20 mouse cellular contexts compared by ENCODE assay signal in the genomic region with DNA sequence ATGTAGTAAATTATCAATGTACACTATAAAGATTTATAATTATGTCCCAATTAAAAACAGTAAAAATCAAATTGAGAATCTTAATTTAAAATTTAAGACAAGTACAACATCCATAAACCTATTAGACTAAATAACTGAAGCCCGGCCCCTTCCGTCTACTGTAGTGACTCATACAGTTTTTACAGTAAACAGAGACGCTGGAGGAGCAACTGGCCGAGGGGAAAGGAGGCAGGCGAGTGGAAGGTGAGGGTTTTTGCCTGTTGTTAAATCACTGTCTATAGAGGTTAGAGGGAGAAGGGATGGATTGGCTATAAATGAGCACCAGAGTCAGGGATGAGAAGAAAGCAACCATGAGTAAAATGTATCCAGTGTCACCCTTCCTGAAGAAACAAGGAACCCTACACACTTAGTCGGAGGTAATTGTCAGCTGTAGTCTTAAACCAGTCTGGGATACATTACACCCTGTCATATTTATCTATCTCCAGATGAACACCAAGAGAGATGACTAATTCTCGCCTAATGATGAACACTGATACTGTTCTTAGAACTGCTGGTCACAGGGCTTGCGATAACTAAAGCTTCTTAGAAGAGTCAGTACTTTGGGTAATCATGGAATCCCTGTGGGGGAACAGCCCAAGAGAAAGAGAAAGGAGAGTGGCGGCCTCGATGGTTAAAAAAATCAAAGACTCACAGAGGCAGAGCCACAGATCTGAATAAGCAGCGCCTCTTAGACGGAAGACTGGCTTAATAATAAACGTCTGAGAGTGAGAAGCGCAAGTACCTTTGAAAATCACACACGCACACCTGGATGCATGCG.
DNase-seq lines count a peak whose midpoint lies in the region; ATAC-seq and TF ChIP-seq lines count a peak whose summit lies in the region.
"Had no signal": no experiment of that assay in that cellular context is flagged by ENCODE, and none has a peak within 500 bp of the region (broad histone marks: within the 10 kb centered on the region; RNA-seq: fewer than 3 reads in every experiment).

No protein-coding gene starts in this region.

- peaks cover 10% of the 10 kb centered on the region for H3K4me1 ChIP-seq in heart, embryonic 12.5 days (replicated peaks)
- H3K4me1 ChIP-seq in midbrain, embryonic 13.5 days (replicated peaks), result peaks cover 14% of the 10 kb centered on the region
- no peaks in the 10 kb centered on the region for H3K4me1 ChIP-seq in midbrain, postnatal 0 days (ENCODE audit: insufficient read depth, low read length)
- H3K4me1 ChIP-seq: embryonic facial prominence, embryonic 15.5 days; forebrain, embryonic 13.5 days had no signal

- H3K9ac ChIP-seq in heart, embryonic 12.5 days, result no peak overlapping the region
- no peak overlapping the region for H3K9ac ChIP-seq in midbrain, embryonic 13.5 days (replicated peaks)
- H3K9ac ChIP-seq in midbrain, postnatal 0 days (replicated peaks; ENCODE audit: low read length, poor library complexity, severe bottlenecking), result no peak overlapping the region
- H3K9ac ChIP-seq: embryonic facial prominence, embryonic 15.5 days; forebrain, embryonic 13.5 days; liver, embryonic 13.5 days had no signal

- H3K4me2 ChIP-seq in heart, embryonic 12.5 days, result 0 out of 2 replicates have a peak overlapping the region, but pooled peaks have one; percentile 7
- no peak overlapping the region for H3K4me2 ChIP-seq in midbrain, embryonic 13.5 days (replicated peaks)
- H3K4me2 ChIP-seq in midbrain, postnatal 0 days (ENCODE audit: low read depth, low read length, poor library complexity, severe bottlenecking), result no peak overlapping the region
- H3K4me2 ChIP-seq: embryonic facial prominence, embryonic 15.5 days; forebrain, embryonic 13.5 days; liver, embryonic 13.5 days had no signal

- WGBS in heart, embryonic 12.5 days, result 65% methylated on average over 16 of the region's 16 CpGs
- WGBS in midbrain, embryonic 13.5 days, result 66% methylated on average over 16 of the region's 16 CpGs
- WGBS in midbrain, postnatal 0 days, result 55% methylated on average over 16 of the region's 16 CpGs

- no peaks in the 10 kb centered on the region for H3K27me3 ChIP-seq in heart, embryonic 12.5 days (replicated peaks)
- no peaks in the 10 kb centered on the region for H3K27me3 ChIP-seq in midbrain, embryonic 13.5 days
- H3K27me3 ChIP-seq in midbrain, postnatal 0 days (ENCODE audit: insufficient read depth, low read length), result no peaks in the 10 kb centered on the region
- H3K27me3 ChIP-seq: embryonic facial prominence, embryonic 15.5 days; forebrain, embryonic 13.5 days; liver, embryonic 13.5 days had no signal

- peaks cover 15% of the 10 kb centered on the region for H3K36me3 ChIP-seq in heart, embryonic 12.5 days
- no peaks in the 10 kb centered on the region for H3K36me3 ChIP-seq in midbrain, embryonic 13.5 days
- H3K36me3 ChIP-seq in midbrain, postnatal 0 days (ENCODE audit: insufficient read depth, low read length), result no peaks in the 10 kb centered on the region

- no peak for ATAC-seq in heart, embryonic 12.5 days (ENCODE audit: insufficient number of reproducible peaks, low FRiP score)
- ATAC-seq in midbrain, embryonic 13.5 days, result peak; percentile 39; the same call in 1 of the 2 replicates
- no peak for ATAC-seq in midbrain, postnatal 0 days (ENCODE audit: low FRiP score)
- ATAC-seq: forebrain, embryonic 13.5 days had no signal

- DNase-seq in heart, postnatal 10 days, result no peak
- no peak for DNase-seq in midbrain, postnatal 0 days (ENCODE audit: low spot score)
- DNase-seq in brain, embryonic 14.5 days (ENCODE audit: low read depth), result peak; percentile 50
- no peak for DNase-seq in liver
- no peak for DNase-seq in frontal cortex, postnatal 14 days (ENCODE audit: low spot score in 2 of 2)
- no peak for DNase-seq in frontal cortex, adult 2 months (ENCODE audit: extremely low spot score in 1 of 2, low spot score in 1 of 2)
- DNase-seq: adrenal gland, postnatal 36 days; cerebellum, adult 9-11 months; heart, adult 11 months; heart, postnatal 4 days; kidney, postnatal 4 days; liver, embryonic 13.5 days; lung, postnatal 14 days; thymus, adult 2 months had no signal

- H3K9me3 ChIP-seq in heart, embryonic 12.5 days (replicated peaks), result no peaks in the 10 kb centered on the region
- no peaks in the 10 kb centered on the region for H3K9me3 ChIP-seq in midbrain, embryonic 13.5 days
- no peaks in the 10 kb centered on the region for H3K9me3 ChIP-seq in midbrain, postnatal 0 days (ENCODE audit: low read length)
- H3K9me3 ChIP-seq: embryonic facial prominence, embryonic 15.5 days; forebrain, embryonic 13.5 days; G1E; limb, embryonic 10.5 days; liver, embryonic 13.5 days had no signal

- no peak for TF ChIP-seq CTCF in midbrain, postnatal 0 days (IDR thresholded peaks at IDR 0.05)
- no peak for TF ChIP-seq CTCF in brain, embryonic 14.5 days (IDR thresholded peaks at IDR 0.05; ENCODE audit: borderline replicate concordance, extremely low read depth, insufficient read depth, insufficient read length)

- H3K27ac ChIP-seq in heart, embryonic 12.5 days (ENCODE audit: poor library complexity, severe bottlenecking), result no peak overlapping the region
- no peak overlapping the region for H3K27ac ChIP-seq in midbrain, embryonic 13.5 days
- H3K27ac ChIP-seq in midbrain, postnatal 0 days (ENCODE audit: low read depth, low read length), result no peak overlapping the region
- H3K27ac ChIP-seq: embryonic facial prominence, embryonic 15.5 days; forebrain, embryonic 13.5 days; limb, embryonic 10.5 days; liver, embryonic 13.5 days had no signal

- TF ChIP-seq POLR2A in brain, embryonic 14.5 days (IDR thresholded peaks at IDR 0.05; ENCODE audit: borderline replicate concordance, extremely low read depth, insufficient read depth, insufficient read length, poor library complexity, severe bottlenecking), result no peak

- H3K4me3 ChIP-seq in heart, embryonic 12.5 days, result no peak overlapping the region
- H3K4me3 ChIP-seq in midbrain, embryonic 13.5 days (replicated peaks), result no peak overlapping the region
- H3K4me3 ChIP-seq in midbrain, postnatal 0 days (ENCODE audit: low read depth, low read length), result no peak overlapping the region
- H3K4me3 ChIP-seq: embryonic facial prominence, embryonic 15.5 days; forebrain, embryonic 13.5 days; limb, embryonic 10.5 days; liver, embryonic 13.5 days had no signal

- intact Hi-C loops in heart, postnatal 10 days (cut with DNase I), result no loop called here
